Mouse (Mus musculus) T-helper 17 cell (primary cell): ENCODE measurements around the gene Cxcl14.

Experiments used
- in situ Hi-C, 2 experiments: fragments of 300-600 bp; cut with MboI, MseI; formaldehyde crosslinking; loops; 1 replicate in 1 of 2; 2 replicates in 1 of 2; pipeline ENCODE4 v1.15.1; 2025; ENCODE audit warnings: high pct_unique_total_duplicates in 2 of 2

Gene Cxcl14

DNA sequence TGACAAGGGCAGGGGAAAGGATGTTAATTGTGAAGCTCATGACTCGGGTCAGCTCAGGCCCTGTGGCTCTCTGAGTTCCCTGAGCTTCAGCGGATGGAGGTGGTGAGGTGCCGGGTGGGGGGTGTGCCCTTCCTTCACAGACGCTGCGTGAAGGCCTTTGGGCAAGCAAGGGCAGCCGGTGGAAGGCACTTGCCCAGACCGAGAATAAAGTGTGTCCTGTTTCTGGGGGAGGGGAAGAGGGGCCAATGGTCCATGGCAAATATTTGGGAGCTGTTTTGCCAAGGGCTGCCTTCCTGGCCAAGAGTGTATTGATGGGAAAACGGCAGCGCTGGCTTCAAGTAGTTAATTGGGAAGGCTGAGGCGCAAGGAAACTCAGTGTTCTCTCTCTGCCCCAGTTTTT is 1.4 kb downstream of the Cxcl14 start:
- in situ Hi-C loops, result no loop called here

DNA sequence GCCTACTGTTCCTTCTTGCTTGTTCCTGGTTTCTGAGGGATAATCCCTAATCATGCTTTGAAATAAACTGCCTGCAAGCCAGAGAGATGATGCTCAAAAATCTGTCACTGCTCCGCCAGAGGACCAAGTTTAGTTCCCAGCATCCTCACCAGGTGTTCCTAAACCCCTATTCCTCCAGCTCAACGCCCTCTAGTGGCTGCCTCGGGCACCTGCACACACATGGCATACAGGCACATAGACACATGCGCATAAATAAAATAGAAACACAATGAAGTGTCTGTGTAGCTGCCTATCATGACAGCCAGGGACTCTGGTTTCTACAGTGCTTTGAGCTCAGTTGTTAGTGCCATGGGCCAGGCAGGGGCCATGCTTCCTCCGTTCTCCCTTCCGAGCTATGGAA is 6.4 kb downstream of the Cxcl14 start:
- in situ Hi-C loops, result no loop called here

DNA sequence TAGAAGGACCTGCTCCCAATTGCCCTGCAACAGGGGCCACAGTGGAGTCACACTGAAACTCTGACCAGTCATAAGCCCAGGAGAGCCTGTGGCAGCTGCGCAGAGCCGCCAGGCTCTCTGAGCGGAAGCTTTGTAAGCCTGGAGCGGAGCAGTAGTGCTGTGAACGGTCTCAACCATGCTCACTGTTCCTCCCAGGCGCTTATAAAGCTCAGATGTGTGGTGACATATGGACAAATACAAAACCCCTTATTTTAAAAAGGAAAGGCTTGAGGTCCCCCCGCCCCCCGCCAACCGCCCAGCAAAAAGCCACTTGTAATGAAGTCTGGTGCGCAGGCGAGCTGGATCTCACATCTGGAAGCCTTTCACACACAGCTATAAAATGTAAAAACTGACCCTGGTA is 7.1 kb downstream of the Cxcl14 start:
- in situ Hi-C loops, result no loop called here

DNA sequence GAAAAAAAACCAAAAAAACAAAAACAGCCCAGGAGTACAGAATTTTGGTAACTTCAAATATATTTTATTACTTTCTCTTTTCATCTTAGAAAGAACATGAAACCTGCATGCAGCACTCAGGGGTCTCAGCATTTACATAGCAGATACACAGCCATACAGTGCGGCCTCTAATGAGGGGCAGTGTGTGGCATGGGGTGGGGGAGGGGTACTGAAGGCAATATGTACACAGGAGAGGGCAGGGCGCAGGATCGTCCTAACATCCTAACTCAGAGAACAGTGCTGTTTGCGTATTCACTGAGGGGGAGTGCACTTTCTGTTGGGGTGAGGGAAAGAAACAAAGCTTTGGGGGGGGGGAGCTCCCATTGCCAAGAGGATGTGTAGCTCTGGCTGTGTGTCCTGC is 7.8 kb downstream of the Cxcl14 start:
- in situ Hi-C loops, result no loop called here

DNA sequence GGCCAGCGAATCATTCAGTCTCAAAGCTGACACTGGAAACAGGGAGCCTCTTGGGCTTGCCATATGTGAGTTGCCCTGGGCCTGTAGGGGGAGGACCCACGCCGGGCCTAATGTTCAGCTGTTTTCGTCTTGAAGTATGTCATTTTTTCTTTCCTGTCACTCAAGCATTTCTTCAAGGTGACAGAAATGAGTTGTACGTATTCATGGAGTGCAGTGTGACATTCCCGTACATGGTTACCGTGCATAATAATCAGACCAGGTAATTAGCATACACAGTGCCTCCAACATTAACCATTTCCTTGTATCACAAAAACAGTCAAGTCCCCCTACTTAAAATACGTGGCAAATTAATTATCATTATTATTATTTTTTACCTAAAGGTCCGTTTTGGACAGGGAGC is 9.3 kb downstream of the Cxcl14 start:
- in situ Hi-C loops, result no loop called here

DNA sequence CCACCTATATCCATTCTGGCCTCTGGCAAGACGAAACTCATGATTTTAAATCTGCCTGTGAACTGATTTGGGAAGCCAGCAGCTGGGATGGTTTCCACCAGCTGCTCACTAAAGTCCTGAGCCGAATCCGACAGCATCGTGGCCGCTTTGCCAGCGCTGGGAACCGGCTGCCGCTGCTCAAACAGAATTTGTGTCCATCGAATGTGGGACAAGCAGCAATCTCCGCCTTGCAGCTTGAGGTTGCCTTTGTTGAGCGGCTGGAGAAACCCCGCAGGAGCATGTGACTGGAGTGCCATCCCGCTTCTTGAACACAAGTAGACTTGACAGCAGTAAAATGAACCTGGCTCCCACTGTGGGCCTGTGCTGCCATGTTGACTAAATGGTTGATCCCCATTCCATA is 13.0 kb downstream of the Cxcl14 start:
- in situ Hi-C loops, result loop anchor here (5.0 kb wide), 1 partner anchor 149 kb away; no protein-coding TSS in a partner anchor

DNA sequence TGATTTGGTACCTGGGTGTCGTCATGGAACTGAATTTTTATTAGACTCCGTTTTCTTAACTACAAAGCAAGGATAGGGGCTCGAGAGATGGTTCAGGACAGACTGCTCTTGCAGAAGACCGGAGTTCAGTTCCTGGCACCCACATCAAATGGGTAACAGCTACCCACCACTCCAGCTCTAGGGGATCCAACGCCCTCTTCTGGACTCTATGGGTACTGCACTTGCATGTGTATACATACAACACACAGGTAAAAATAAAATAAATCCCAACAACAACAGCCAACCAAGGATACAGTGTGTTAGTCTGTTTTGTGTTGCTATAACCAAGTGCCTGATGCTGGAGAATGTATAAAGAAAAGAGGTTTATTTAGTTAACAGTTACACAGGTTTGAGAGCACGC is 16.0 kb downstream of the Cxcl14 start:
- in situ Hi-C loops, result loop anchor here (5.0 kb wide), 1 partner anchor 152 kb away; no protein-coding TSS in a partner anchor

DNA sequence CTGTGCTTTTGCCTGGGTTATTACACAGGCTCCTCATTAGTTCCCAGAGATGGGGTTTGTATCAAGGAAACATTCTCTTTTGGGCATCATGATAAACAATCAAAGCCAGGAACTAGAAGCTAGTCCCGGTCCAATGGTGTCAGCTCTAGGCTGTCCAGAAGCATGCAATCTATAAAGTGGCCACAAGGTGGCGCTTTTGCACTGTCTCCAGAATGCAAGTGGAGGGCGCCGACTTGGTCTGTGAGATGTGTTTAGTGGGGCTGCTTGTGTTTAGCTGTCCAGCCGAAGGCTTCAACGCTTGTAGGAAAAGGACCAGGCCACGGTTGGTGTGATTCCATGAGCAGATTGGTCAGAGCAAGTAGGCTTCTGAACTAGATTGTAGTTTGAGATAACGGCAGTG is 16.9 kb downstream of the Cxcl14 start:
- in situ Hi-C loops, result loop anchor here in 1 of 2 experiments (5.0 kb wide), 1 partner anchor 93 kb away; no protein-coding TSS in a partner anchor

DNA sequence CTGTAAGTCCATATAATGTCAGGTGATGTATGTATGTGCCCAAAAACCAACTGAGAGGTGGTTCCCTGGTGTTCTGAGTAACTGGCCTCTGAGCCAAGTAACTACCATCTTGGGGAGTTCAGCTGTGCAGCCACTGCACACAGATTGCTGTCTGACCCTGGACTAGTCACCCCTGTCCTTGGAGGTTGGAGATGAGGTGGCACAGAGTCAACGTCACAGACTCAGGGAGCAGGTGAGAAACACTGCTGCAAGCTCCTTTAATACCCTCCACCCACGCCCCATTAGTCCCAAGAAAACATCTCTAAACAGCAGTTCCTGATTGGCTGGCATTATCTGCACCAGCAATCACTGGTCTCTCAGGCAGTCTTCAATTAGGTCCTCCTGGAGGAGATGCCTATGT is 21.2 kb downstream of the Cxcl14 start:
- in situ Hi-C loops, result loop anchor here in 1 of 2 experiments (5.0 kb wide), 1 partner anchor 97 kb away; no protein-coding TSS in a partner anchor

DNA sequence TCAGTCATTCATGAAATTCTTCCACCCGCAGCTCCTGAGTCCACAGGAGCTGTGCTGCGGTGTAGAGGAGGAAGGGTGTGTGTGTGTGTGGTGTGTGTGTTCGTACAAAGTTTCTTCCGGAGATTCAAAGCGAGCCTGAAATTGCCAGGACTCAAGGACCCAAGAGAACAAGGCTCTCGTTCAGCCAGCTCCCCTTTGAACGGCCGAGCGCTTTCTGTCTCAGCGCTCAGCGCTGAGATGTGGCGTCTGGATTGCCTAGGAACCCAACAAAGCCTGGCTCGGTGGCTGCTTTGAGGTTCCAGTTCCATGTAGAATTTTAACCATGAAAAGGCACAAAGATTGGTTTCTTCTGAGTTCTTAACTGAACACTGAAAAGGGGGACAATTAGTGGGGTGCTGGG is 26.2 kb downstream of the Cxcl14 start:
- in situ Hi-C loops, result loop anchor here in 1 of 2 experiments (5.0 kb wide), 1 partner anchor 73 kb away; no protein-coding TSS in a partner anchor

DNA sequence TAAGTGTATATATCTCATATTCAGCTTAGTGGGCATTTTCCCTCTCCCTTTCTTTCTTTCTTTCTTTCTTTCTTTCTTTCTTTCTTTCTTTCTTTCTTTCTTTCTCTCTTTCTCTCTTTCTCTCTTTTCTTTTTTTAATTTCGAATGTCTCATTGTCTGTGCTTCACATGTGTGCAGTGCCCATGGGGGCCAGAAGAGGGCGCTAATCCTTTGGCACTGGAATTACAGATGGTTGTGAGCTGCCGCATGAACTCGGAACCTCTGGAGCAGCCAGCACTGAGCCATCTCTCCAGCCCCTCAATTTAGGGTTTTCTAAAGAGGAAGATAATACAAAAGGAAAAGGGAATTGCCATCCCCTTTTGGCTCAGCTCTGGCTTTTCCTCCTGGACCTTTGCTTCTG is 29.0 kb downstream of the Cxcl14 start:
- in situ Hi-C loops, result no loop called here

DNA sequence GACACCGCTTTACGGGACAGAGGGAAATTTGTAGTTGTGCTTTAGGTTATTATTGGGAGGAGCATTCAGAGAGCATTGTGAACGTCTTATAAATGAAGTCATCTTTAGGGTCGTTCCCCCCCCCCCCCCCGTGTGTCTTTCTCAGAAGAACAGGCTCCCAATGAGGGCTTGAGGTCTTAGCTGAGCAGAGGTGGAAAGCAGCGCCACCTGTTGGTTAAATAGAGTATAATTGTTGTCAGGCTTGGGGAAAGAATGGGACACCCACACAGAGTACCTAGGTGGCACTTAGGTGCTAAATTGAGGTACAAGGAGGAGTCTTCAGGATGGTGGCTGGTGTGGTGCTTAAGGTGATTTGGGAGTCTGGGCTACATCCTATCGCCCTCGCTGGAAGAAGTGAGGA is 29.9 kb downstream of the Cxcl14 start:
- in situ Hi-C loops, result no loop called here

DNA sequence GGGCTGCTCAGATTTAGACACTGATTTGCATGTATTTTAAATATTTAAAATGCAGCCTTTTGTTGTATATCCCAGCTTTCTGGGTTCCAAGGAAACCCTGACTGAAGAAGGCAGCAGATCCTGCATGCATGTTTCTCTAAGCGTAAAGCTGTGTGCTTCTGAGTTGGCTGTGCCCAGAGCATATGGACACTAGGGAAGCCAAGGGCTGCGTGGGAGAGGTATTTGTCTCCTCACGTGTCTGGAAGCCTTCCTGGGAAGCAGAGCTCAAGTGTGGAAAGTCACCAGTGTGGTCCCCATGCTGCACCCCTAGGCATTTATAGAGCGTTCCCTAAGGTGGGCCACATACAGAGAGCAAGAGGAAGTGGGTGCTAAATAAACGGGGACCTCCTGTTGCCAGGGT is 30.7 kb downstream of the Cxcl14 start:
- in situ Hi-C loops, result no loop called here

DNA sequence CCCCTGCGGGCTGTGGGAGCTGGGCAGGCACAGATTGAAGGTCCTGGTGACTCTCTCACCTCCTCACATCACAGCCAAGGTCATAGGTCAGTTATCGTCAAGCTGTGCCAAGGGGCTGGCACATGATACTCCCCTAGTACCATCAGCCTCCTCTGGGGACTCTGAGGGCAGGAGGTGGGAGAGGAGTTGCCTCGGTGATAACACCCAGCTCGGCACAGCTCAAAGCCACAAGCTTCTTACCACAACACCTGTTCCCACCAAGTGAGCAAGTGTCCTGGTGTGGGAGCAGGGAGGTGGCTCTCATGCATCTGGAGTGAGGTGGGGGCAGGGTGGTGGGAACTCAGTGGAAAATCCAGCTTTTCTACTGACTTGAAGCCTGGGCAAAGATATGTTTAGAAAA is 34.1 kb downstream of the Cxcl14 start:
- in situ Hi-C loops, result no loop called here

DNA sequence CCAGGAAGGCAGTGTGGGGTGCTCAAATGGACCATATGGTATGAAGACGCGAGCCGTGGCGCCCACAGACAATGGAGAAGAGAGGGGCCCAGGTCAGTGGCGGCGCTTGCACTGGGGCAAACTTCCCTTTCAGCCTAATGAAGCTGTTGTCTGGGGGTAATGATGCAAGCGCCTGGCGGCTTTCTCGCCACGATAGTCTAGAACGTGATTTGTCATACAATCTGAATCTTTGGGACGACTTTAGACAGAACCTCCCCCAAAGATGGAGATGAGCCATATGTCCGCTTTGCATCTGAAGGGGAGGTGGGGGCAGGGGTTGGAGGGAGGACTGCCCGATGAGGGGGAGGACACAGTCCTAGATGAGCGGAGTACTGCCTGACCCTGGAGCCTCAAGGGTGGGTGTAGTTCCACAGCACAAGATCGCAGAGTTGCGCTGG is 36.0 kb downstream of the Cxcl14 start:
- in situ Hi-C loops, result no loop called here

DNA sequence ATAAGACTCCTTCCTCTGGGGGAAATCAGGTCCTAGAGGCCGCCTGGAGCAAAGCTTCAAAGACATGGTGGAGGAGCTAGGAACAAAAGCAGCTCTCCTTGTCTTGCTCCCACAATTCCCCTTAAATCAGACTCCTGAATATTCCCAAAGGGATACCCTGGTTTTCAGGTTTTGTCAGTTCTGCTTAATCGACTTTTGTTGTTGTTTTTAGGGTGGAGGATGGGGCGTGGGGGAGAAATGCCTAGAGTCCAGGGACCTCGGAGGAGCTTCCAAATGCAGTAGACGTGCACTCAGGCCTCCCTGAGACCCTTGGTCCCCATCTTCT is 36.5 kb downstream of the Cxcl14 start:
- in situ Hi-C loops, result no loop called here

DNA sequence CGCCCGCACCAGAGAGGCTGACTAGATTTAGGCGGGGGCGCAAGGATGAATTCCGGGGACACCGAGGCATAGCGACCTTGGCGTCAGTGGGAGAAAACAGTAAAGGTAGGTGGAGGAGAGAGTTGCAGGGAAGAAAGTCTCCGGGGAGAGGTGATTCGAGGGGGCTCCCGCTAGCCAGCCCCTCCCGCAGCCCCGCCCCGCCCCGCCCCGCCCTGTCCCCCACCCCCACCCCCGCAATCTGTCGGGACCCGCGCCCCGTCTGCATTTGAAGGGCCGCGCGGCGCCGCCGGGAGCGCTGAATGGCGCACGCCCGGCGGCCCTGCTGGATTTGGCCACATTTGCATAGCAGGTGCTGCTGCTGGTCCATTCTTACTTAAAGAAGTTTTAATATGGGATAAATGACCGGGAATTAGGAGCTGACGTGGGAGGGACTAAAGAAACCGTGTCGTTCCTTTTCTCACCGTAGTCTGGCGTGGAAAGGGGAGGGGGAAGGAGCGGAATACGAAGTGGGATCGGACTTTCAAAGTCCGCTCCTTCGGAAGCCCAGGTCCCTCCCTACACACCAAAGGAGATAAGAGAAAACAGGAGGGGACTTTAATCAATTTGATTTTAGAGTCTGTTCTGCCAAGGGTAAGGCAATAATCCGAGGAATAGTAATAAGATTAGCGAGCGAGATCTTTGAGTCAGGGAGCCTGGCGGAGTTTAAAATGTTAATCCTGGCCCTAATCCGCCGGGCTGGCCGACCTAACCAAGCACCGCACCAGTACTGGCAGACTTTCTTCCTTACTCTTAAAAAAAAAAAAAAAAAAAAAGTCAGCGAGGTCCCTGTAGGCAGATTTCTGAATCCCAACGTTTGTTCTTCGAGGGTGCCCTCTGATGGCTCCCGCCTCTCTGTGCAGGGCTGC is 37.1 kb downstream of the Cxcl14 start:
- in situ Hi-C loops, result no loop called here

DNA sequence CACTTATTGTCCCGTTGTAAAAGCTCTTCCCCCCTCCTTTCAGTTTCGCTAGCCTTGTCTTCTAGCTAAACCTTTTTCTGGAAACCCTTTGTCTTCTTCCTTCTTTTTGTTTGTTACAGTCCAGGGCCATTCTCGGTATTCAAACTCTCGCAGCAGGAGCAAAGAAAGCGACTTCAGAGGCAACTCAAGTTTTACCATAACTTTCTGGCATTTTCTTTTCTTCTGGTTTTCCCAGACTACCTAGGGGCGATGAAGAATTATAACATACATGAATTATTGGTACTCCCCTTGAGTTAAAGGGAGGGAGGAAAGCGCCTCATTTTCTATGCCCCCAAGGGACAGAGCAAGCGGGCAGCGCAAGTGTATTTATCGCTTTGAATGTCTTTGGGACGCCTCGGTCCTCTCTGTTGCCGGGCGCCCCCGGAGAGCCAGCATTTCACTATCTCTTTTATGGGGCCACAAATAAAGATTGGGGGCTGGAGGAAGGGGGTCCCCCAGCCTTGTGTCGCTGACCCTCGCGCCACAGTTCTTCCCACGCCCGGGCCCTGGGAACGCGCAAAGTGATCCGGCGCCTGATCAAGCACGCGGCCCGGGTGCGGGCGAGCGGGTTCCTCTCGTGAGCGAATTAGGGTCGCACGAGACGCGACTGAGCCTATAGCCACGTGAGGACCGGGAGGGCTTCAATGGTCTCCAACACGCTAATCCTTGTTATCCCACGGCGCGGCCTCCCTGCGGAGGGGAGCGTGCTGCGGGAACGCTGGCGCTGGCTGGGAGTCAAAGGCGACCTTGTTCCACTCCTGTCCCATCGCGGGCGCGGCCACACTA is 37.9 kb downstream of the Cxcl14 start:
- in situ Hi-C loops, result no loop called here

DNA sequence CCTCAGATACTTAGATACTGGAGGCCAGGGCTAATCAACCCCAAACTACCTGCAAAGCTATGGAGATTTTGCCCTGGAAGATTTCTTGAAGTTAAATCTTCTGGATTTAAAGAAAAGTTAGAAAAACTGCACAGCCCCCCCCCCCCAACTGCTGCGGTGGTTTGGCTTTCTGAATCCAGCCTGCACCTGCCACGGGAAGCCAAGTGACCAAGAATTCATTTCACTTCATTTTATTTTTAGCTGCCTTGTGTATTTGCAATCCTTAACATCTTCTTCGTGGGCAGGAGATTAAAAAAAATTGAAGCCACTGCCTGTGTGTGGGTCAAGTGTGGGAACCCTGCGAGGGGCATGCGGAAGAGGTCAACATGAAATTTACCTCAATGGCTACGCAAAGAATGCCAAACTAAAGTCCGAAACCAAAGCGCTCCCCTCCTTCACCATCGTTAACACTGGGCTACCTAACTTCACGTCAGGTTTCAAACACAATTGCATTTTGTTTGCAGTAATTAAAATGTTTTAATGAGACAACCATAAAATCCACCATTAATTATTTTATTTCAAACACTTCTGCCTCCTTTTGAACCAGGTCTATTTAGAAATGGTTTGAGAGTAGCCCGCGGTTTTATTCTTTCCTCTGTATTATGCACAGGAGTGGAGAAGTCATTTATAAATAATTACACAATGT is 38.7 kb downstream of the Cxcl14 start:
- in situ Hi-C loops, result no loop called here

DNA sequence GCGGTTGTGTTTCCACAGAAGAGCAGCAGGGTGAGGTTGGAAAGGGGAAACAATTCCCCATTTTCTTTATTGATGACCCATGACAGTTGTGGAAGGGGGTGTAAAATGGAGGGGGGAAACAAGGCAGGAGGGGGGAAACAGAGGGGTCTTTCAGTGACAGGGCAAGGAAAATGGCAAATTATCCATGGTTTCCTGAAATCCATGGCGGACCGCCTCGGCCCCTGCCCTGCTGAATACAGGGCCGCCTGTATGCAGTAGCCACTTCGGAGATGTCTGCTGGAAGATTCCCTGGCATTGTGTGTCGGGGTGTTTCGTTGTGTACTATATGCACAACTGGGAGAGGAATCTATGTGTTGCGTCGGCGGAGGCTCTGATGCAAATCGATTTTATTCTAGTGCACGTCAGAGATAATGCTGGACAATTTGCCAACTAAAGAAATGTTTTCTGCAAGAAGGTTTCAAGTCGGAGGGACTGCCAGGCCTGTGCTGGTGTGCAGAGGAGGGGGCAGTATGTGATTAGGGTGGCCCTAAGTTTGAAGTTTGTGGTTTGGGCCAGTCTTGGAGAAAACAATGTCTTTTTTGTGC is 39.5 kb downstream of the Cxcl14 start:
- in situ Hi-C loops, result no loop called here

DNA sequence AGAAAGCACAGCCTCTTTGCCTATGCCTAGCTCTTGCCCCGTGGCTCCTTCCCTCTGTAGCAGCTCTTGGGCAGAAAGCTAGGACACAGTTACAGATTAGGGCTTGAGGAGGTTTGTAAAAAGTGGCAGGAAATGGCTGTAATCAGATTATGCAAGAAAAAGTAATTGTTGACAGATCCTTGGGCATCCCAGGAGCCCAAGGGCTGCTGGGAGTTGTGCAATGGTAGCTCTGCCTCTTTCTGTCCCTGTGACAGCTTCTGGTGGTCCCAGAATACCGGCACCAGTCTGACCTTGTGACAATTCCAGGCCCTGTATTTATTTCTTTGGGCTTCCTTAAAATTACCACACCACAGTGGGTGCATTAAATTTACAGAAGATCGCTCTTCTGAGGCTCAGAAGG is 43.0 kb downstream of the Cxcl14 start:
- in situ Hi-C loops, result no loop called here

DNA sequence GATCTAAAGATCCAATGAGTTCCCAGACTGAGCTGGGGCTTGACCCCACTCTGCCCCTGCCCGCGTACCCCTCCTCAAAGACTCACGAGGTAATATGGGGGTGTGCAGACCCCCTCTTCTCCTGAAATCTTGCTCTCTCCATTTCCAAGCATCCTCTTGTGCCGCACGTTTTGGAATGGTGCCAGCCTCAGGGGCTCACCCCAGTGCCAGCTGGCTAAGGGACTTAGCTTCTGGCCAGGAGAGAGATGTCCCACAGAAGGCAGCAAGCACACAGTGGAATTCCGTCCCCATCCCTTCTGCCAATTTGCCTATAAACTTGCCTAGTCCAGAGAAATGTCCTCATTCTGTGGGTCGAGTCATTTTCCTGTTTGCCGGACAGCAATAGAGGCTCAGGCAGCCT is 43.6 kb downstream of the Cxcl14 start:
- in situ Hi-C loops, result no loop called here
